Mouse (Mus musculus) naive thymus-derived CD4-positive, alpha-beta T cell, adult 2 months (primary cell): ENCODE results near the gene Grin2b.
"Not testable (repeated sequence)": the region's sequence is repeated elsewhere in the genome, so short reads cannot be mapped to it uniquely, and the experiment has no call there.

Experiments used
- DNase-seq: peaks from one replicate; pipeline ENCODE4 v3.0.0-alpha.2; 2011; ENCODE audit warnings: low read depth

Grin2b gene

DNA sequence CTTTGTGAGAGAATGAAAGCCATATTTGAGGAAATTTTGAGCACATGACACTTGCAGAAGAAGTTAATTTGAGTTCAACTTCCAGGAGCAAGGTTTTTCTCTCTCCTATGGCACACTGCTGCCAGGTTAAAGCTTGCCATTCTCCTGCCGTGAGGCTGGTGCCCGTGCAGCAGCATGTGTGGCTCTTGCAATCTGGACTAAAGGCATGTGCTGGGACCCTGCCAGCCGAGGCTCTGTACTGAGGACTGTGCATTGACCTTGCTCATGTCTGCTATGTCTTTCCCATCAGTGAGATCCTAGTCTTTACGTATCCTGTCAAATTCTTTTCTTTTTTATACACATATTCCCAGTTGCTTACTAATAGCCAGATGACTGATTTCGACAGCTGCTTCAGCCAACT, 268.9 kb downstream of the Grin2b start:
- no peak for DNase-seq

- DNase-seq: no peak
Measured at GRCm38 (mm10) chr6:135900410-135900809, 272.9 kb downstream of the Grin2b start.

GRCm38 (mm10) chr6:135899225-135899624, 274.1 kb downstream of the Grin2b start:
- DNase-seq: no peak

GRCm38 (mm10) chr6:135894793-135895228, 278.5 kb downstream of the Grin2b start:
- no peak for DNase-seq

- DNase-seq: no peak
Measured at GRCm38 (mm10) chr6:135882611-135883010, 290.7 kb downstream of the Grin2b start.

DNA sequence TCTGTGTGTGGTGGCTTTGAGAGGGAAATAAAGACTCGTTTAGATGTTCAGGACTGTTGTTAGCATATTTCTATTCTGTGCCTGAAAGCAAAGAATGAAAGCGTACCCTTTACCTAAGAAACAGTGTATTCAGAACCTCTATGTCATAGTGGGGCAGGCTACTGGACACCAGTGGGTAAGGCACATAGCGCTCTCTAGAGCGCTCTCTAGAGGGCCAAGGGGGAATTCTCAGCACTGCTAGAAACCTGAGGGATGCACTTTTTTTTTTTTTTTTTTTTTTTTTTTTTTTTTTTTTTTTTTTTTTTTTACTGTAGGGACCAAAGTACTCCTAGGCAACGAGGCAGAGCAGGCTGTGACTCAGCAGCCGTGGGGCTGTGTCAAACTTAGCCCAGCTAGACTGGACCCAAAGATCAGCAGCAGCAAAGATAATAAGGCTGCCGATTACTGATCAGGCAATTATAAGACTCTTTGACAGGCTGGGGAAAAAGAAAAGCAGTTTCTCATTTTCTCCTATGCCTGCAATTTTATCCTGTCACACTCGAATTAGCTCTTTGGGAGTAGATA, 297.1 kb downstream of the Grin2b start:
- DNase-seq: no peak

- DNase-seq: no peak
Measured at GRCm38 (mm10) chr6:135874626-135875025, 298.7 kb downstream of the Grin2b start.

- DNase-seq: no peak
Measured at GRCm38 (mm10) chr6:135865832-135866231, 307.5 kb downstream of the Grin2b start.

DNA sequence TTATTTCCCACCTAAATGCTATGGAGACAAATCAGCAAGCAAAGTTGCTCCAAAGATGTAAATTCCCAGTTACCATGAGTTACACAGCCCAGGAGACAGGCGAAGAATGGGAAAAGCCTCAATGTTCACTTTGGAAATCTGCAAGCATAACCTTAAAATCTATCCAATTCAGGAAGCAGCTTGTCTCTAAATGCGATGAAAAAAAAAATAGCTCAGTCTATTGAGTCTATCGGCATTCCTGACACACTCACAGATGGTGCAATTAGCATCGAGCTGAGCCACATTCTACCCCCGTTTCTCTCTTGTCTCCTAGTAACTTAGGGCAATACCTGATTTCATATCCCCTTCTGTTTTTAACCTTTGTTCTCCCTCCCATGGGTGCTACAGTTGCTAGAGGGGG, 309.3 kb downstream of the Grin2b start:
- no peak for DNase-seq

DNA sequence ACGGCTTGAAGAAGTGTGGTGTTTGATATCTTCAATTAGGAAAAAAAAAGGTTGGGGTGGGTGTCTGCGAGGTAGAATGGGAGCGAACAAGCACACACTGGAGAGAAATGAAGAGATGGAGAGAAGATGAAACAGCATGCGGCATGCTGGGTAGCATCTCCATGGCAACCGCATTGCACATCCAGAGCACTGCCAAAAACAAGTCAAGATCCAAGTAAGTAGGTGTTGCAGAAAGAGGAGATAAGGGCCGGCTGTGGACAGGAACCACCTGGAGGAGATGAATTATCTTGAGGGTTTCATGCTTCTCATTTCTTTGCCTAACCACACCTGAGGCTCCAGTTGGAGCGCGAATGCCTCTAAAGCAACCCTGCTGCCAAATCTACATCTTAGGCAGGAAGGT, 313.8 kb downstream of the Grin2b start:
- no peak for DNase-seq

DNA sequence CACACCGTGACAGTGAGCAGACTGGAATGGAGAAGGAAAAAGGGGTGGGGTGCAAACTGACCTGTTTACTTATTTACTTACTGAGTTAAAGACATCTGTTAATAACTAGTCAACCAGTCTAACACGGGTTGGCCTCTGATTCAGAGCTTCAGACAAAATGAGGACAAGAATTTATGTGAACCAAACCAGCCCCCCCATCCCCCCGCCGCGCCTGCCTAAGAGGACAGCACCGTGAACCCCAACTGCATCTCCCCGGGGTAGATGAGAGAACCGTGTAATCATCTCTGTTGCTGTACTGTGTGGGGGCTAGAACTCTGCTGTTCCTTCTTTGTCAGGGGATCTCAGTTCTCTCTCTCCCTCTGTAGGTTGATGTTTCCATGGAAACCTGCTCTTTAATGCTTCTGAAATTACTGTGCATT, 319.1 kb downstream of the Grin2b start:
- DNase-seq: no peak

GRCm38 (mm10) chr6:135843755-135844154, 329.6 kb downstream of the Grin2b start:
- DNase-seq: no peak

- no peak for DNase-seq
Measured at GRCm38 (mm10) chr6:135836353-135836752, 337.0 kb downstream of the Grin2b start.

DNA sequence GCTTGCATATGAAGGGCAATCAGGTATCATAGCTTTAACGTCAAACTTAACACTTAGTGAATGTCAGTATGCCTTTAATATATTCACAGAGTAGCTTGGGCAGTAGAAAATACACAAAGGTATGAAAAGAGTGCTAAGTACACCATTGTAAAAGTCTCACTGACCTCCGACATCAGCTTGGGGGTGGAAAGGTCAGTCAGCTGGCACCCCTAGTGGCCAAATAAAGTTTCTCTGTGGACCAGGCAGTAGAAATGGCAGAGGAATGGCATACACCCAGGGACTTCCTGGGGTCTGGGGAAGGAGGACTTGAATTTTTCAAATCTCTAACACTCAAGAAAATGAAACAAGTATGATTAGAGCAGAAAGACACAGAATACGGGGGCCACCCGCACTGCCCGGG, 339.8 kb downstream of the Grin2b start:
- DNase-seq: no peak

- no peak for DNase-seq
Measured at GRCm38 (mm10) chr6:135832041-135832440, 341.3 kb downstream of the Grin2b start.

GRCm38 (mm10) chr6:135831032-135831431, 342.3 kb downstream of the Grin2b start:
- DNase-seq: no peak

- DNase-seq: no peak
Measured at GRCm38 (mm10) chr6:135829458-135829857, 343.9 kb downstream of the Grin2b start.

DNA sequence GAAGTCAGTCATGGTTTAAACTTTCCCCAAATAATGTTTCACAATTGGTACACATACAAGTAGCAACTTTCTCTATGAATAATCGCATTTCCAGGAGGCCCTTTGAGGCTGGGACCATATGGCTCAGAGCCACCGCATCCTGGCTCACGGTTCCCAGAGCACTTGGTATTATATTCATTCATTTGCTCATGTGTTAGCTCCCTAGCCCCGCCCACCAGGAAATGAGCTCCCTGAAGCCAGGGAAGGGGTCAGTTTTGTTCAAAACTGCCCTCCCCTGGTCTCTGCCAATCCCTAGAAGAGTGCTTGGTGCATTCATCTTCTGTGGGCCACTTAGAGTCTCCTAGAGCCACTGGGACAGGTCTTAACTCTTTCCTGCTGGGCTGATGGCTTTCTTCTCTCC, 344.3 kb downstream of the Grin2b start:
- DNase-seq: no peak

DNA sequence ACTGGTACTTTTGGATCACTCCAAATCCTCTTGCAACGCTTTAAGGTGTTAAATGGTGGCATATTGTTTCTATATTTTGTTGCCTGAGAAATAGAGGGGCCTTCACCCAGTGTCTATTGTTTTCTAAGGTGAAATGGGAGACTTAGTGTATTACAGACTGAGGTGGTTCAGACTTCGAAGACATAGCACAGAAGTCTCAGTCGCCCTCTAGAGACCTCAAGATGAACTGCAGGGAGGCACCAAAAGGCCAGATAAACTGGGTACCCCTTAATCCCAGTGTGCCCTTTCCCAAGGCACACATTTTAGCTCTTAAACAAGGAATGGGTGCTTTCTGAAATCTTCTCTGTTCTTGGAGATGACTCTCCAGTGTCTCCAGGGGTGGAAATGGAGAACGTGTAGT, 345.4 kb downstream of the Grin2b start:
- peak; percentile 57 for DNase-seq

- no peak for DNase-seq
Measured at GRCm38 (mm10) chr6:135827317-135827716, 346.0 kb downstream of the Grin2b start.

DNA sequence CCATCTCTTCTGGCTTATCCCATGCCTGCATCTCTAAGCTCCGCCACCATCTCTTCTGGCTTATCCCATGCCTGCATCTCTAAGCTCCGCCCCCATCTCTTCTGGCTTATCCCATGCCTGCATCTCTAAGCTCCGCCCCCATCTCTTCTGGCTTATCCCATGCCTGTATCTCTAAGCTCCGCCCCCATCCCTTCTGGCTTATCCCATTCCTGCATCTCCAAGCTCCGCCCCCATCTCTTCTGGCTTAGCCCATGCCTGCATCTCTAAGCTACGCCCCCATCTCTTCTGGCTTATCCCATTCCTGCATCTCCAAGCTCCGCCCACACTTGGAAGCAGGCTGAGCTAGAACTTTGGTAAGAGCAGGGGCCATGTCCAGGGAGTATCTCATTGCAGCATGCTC, 346.5 kb downstream of the Grin2b start:
- not testable (repeated sequence) for DNase-seq

- DNase-seq: no peak
Measured at GRCm38 (mm10) chr6:135817391-135817790, 355.9 kb downstream of the Grin2b start.

GRCm38 (mm10) chr6:135813755-135814154, 359.6 kb downstream of the Grin2b start:
- DNase-seq: no peak

GRCm38 (mm10) chr6:135805436-135805835, 367.9 kb downstream of the Grin2b start:
- DNase-seq: no peak

DNA sequence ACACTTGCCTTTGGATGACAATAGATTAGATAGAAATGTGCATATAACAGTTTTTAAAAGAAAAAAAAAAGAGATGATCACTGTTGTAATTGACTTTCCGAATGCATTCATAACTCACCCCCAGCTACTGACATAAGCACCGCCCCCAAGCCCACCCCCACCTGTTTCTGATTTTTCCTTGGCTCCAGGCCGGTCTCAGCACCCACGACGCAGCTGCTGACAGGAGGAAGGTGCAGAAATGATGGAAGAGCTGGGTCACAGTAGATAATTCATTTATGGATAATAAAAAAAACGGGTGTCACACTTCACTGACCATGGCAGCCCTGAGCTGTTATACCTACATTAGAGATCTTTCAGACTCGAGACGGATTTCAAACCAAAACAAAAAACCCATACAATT, 373.4 kb downstream of the Grin2b start:
- no peak for DNase-seq
